Mouse (Mus musculus): ENCODE measurements at regions not wholly inside any gene's neighbourhood (a gene's known extent, or its start where the extent isn't known, plus 50 kb on each side); places are given as distances from the start of the nearest gene placed in this dataset.

DNA sequence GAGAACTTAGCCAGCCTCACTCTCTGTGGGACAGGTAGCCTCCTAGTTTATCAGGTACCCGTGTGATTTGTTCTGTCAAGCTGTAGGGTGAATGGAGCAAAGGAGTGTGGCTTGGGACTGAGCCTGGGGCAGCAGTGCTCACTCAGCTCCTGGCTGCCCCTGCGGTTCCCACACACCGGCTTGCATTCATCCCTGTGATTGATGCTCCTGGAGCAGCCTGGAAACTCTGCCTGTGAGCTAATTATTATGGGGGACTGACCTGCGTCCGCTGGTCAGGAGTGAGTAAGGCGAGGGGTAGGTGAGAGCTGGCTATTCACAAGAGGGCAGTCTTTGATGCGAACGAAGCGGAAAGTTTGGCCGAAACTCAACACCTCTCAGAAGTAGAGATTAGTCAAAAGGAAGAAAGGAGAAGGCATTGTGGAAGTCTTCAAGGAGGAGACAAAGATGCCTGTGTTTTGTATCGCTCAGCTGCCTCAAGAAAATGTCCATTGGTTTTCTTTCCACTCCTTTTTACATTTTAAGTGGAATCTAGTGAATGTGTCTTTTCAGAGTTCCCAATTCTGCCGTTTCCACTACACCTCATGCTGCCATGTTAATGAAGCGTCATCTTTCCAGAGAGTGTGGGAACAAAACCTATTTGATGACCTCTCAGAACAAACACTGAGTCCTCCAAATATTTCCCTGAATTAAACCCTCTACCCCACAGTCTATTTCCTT is 142.7 kb upstream of the Car8 start:
- no peak overlapping the region for H3K9ac ChIP-seq (replicated peaks; ENCODE audit: low read depth, low read length)
- no peak overlapping the region for H3K4me3 ChIP-seq (replicated peaks; ENCODE audit: low read length)
- no peaks in the 10 kb centered on the region for H3K36me3 ChIP-seq (ENCODE audit: control insufficient read depth, insufficient read depth)
- no peaks in the 10 kb centered on the region for H3K9me3 ChIP-seq (ENCODE audit: control insufficient read depth, low read length)
- H3K27ac ChIP-seq (ENCODE audit: low read length): no peak overlapping the region; the same call in 1 of the 2 replicates
- no peaks in the 10 kb centered on the region for H3K27me3 ChIP-seq (replicated peaks; ENCODE audit: control insufficient read depth, insufficient read depth, low read length)
- peak; percentile 82 for ATAC-seq
- 9% methylated on average over 13 of the region's 13 CpGs for WGBS
- H3K4me2 ChIP-seq (ENCODE audit: low read length): no peak overlapping the region
- H3K4me1 ChIP-seq (replicated peaks; ENCODE audit: control insufficient read depth, insufficient read depth, low read length): 0 out of 2 replicates have a peak, but pooled peaks cover 2% of the 10 kb centered on the region

GRCm38 (mm10) chr4:8380711-8381338 is 142.0 kb upstream of the Car8 start:
- Histone ChIP-seq H3K36me3 (ENCODE audit: control insufficient read depth, insufficient read depth) (no peaks in the 10 kb centered on the region), H3K27me3 (replicated peaks; ENCODE audit: control insufficient read depth, insufficient read depth, low read length) (no peaks in the 10 kb centered on the region), H3K9me3 (ENCODE audit: control insufficient read depth, low read length) (no peaks in the 10 kb centered on the region), H3K4me2 (ENCODE audit: low read length) (no peak overlapping the region), H3K4me3 (replicated peaks; ENCODE audit: low read length) (no peak overlapping the region), H3K4me1 (replicated peaks; ENCODE audit: control insufficient read depth, insufficient read depth, low read length) (0 out of 2 replicates have a peak, but pooled peaks cover 2% of the 10 kb centered on the region), H3K27ac (ENCODE audit: low read length) (no peak overlapping the region; the same call in 1 of the 2 replicates), H3K9ac (replicated peaks; ENCODE audit: low read depth, low read length) (no peak overlapping the region)
- 58% methylated on average over 5 of the region's 5 CpGs for WGBS
- peak; percentile 76 for ATAC-seq

GRCm38 (mm10) chr4:8374737-8375489 is 136.1 kb upstream of the Car8 start:
- Histone ChIP-seq H3K27ac (ENCODE audit: low read length) (no peak overlapping the region), H3K36me3 (ENCODE audit: control insufficient read depth, insufficient read depth) (no peaks in the 10 kb centered on the region), H3K27me3 (replicated peaks; ENCODE audit: control insufficient read depth, insufficient read depth, low read length) (no peaks in the 10 kb centered on the region), H3K9me3 (ENCODE audit: control insufficient read depth, low read length) (no peaks in the 10 kb centered on the region), H3K4me2 (ENCODE audit: low read length) (no peak overlapping the region), H3K9ac (replicated peaks; ENCODE audit: low read depth, low read length) (no peak overlapping the region), H3K4me1 (replicated peaks; ENCODE audit: control insufficient read depth, insufficient read depth, low read length) (no peaks in the 10 kb centered on the region), H3K4me3 (replicated peaks; ENCODE audit: low read length) (no peak overlapping the region)
- WGBS: 65% methylated on average over 6 of the region's 6 CpGs
- ATAC-seq: peak; percentile 80

- Histone ChIP-seq H3K4me1 (replicated peaks; ENCODE audit: control insufficient read depth, insufficient read depth, low read length) (no peaks in the 10 kb centered on the region), H3K9ac (replicated peaks; ENCODE audit: low read depth, low read length) (no peak overlapping the region), H3K27ac (ENCODE audit: low read length) (no peak overlapping the region), H3K4me3 (replicated peaks; ENCODE audit: low read length) (no peak overlapping the region), H3K27me3 (replicated peaks; ENCODE audit: control insufficient read depth, insufficient read depth, low read length) (no peaks in the 10 kb centered on the region), H3K9me3 (ENCODE audit: control insufficient read depth, low read length) (no peaks in the 10 kb centered on the region), H3K4me2 (ENCODE audit: low read length) (no peak overlapping the region), H3K36me3 (ENCODE audit: control insufficient read depth, insufficient read depth) (no peaks in the 10 kb centered on the region)
- 67% methylated on average over 3 of the region's 3 CpGs for WGBS
- ATAC-seq: no peak
These were observed 135.2 kb upstream of the Car8 start for GRCm38 (mm10) chr4:8374061-8374460.

DNA sequence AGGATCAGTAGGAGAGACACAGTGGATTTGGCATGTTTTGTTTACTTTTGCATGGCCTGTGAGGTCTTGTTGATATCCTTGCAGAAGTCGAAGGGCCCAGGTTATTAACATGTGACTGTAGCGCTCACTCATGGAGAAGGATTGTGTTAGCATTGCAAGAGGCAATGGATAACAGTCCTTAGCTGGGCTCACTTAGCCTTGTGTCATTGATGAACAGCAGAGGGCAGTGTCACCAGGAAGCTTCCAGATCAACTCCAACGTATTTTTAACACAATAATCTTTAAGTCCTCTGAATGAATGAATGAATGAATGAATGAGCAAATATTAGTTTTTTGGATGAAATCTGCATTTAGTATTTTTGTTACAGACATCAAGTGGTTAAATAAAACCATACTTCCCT is 133.2 kb upstream of the Car8 start:
- WGBS: 71% methylated on average over 3 of the region's 3 CpGs
- Histone ChIP-seq H3K36me3 (ENCODE audit: control insufficient read depth, insufficient read depth) (no peaks in the 10 kb centered on the region), H3K9ac (replicated peaks; ENCODE audit: low read depth, low read length) (no peak overlapping the region), H3K9me3 (ENCODE audit: control insufficient read depth, low read length) (no peaks in the 10 kb centered on the region), H3K27ac (ENCODE audit: low read length) (no peak overlapping the region), H3K27me3 (replicated peaks; ENCODE audit: control insufficient read depth, insufficient read depth, low read length) (no peaks in the 10 kb centered on the region), H3K4me3 (replicated peaks; ENCODE audit: low read length) (no peak overlapping the region), H3K4me2 (ENCODE audit: low read length) (no peak overlapping the region), H3K4me1 (replicated peaks; ENCODE audit: control insufficient read depth, insufficient read depth, low read length) (no peaks in the 10 kb centered on the region)
- ATAC-seq: no peak

DNA sequence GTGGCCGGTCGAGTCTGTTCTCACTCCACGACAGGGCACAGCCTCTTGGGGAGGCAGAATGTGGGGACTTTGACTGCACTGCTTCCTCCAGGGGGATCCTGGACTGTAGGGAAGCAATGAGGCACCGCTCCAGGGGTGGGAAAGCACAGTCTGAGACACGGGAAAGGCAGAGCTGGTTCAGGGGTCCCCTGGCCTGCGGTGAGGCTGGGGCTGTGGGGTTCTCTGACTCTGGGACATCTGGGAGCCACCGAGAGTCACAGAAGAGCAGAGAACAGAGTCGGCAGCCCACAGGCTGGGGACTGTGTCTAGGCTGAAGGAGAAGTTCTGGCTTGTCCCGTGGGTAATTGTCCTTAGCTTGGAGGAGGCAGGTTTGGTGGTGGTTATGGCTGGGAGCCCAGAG is 131.9 kb upstream of the Car8 start:
- ATAC-seq: no peak
- Histone ChIP-seq H3K27me3 (replicated peaks; ENCODE audit: control insufficient read depth, insufficient read depth, low read length) (no peaks in the 10 kb centered on the region), H3K27ac (ENCODE audit: low read length) (no peak overlapping the region), H3K4me3 (replicated peaks; ENCODE audit: low read length) (no peak overlapping the region), H3K9me3 (ENCODE audit: control insufficient read depth, low read length) (no peaks in the 10 kb centered on the region), H3K4me2 (ENCODE audit: low read length) (no peak overlapping the region), H3K9ac (replicated peaks; ENCODE audit: low read depth, low read length) (no peak overlapping the region), H3K36me3 (ENCODE audit: control insufficient read depth, insufficient read depth) (no peaks in the 10 kb centered on the region), H3K4me1 (replicated peaks; ENCODE audit: control insufficient read depth, insufficient read depth, low read length) (no peaks in the 10 kb centered on the region)
- 69% methylated on average over 9 of the region's 9 CpGs for WGBS

- ATAC-seq: peak; percentile 71
- Histone ChIP-seq H3K4me3 (replicated peaks; ENCODE audit: low read length) (no peak overlapping the region), H3K4me1 (replicated peaks; ENCODE audit: control insufficient read depth, insufficient read depth, low read length) (no peaks in the 10 kb centered on the region), H3K4me2 (ENCODE audit: low read length) (peak overlapping the region; percentile 16; the same call in 1 of the 2 replicates), H3K36me3 (ENCODE audit: control insufficient read depth, insufficient read depth) (no peaks in the 10 kb centered on the region), H3K9me3 (ENCODE audit: control insufficient read depth, low read length) (no peaks in the 10 kb centered on the region), H3K27me3 (replicated peaks; ENCODE audit: control insufficient read depth, insufficient read depth, low read length) (no peaks in the 10 kb centered on the region), H3K9ac (replicated peaks; ENCODE audit: low read depth, low read length) (no peak overlapping the region), H3K27ac (ENCODE audit: low read length) (no peak overlapping the region)
- 61% methylated on average over 13 of the region's 13 CpGs for WGBS
These were observed 128.8 kb upstream of the Car8 start for GRCm38 (mm10) chr4:8367487-8368276.

DNA sequence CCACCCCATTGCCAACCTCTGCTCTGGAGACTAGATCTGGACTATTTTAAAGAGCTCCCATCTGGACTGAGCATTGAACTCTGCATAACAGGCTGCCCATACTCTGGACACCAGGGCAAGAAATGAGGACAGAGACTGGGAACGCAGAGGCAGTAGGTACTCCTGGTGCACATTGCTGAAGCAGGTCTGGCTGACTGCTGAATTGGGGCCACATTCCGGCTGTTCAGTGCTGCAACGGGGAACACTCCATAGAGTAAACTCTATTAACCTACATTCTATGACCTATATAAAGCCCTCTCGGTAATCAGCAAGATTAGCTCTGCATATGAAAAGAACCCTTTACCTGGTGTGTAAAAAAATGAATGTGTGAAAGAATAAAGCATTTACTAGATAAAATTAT is 128.1 kb upstream of the Car8 start:
- Histone ChIP-seq H3K27ac (ENCODE audit: low read length) (no peak overlapping the region), H3K4me1 (replicated peaks; ENCODE audit: control insufficient read depth, insufficient read depth, low read length) (no peaks in the 10 kb centered on the region; the same call in 1 of the 2 replicates), H3K4me3 (replicated peaks; ENCODE audit: low read length) (no peak overlapping the region), H3K9ac (replicated peaks; ENCODE audit: low read depth, low read length) (no peak overlapping the region), H3K36me3 (ENCODE audit: control insufficient read depth, insufficient read depth) (no peaks in the 10 kb centered on the region), H3K9me3 (ENCODE audit: control insufficient read depth, low read length) (no peaks in the 10 kb centered on the region), H3K4me2 (ENCODE audit: low read length) (no peak overlapping the region), H3K27me3 (replicated peaks; ENCODE audit: control insufficient read depth, insufficient read depth, low read length) (no peaks in the 10 kb centered on the region)
- 57% methylated on average over 4 of the region's 4 CpGs for WGBS
- ATAC-seq: no peak

DNA sequence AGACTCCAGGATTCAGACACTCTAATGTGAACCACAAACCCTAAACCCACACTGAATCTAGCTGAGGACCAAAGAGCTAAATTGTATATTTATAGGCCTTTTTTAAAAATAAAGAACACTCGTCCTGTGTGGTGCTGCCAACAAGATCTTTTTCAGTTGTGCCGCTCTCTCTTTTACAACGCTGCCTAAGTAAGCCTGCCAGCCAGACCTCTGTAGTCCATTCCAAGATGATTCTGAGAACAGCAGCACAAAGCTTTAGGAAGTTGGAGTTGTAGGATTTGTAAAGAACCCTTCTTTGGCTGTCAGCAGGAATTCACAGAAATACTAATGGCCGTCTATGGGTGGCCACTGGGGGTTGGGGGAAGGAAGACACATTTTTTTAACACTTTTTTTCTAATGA is 123.6 kb upstream of the Car8 start:
- WGBS: 33% methylated on average over 4 of the region's 4 CpGs

More for the DNA sequence above, 123.6 kb upstream of the Car8 start:
- no peak overlapping the region for H3K4me3 ChIP-seq (replicated peaks; ENCODE audit: low read length)
- no peak overlapping the region for H3K4me2 ChIP-seq (ENCODE audit: low read length)
- H3K9me3 ChIP-seq (ENCODE audit: control insufficient read depth, low read length): no peaks in the 10 kb centered on the region
- H3K27me3 ChIP-seq (replicated peaks; ENCODE audit: control insufficient read depth, insufficient read depth, low read length): no peaks in the 10 kb centered on the region
- H3K9ac ChIP-seq (replicated peaks; ENCODE audit: low read depth, low read length): no peak overlapping the region
- no peak overlapping the region for H3K27ac ChIP-seq (ENCODE audit: low read length)
- peak; percentile 33; the same call in 1 of the 2 replicates for ATAC-seq
- H3K4me1 ChIP-seq (replicated peaks; ENCODE audit: control insufficient read depth, insufficient read depth, low read length): no peaks in the 10 kb centered on the region; the same call in 1 of the 2 replicates
- no peaks in the 10 kb centered on the region for H3K36me3 ChIP-seq (ENCODE audit: control insufficient read depth, insufficient read depth)
